Mouse (Mus musculus): ENCODE data around the gene Itih4.

Gene Itih4

DNA sequence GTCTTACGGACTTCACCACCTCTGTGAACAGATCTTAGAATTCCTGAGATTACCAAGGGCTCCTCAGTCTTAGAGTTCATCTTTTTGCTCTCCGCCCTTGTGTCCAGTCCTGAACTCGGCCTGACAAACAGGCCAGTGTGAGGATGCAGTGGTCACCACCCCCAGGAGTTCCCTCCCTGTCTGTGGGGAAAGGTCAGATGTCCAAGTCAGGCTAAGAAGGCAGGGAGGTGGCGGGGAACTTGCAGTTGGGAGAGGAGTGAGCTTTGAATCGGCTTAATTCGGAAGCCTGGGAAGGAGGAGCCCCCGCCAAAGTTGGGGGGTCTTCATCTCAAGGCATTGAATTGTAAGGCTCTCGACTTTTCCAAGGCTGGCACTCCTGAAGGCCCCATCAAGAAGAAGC lies 6.0 kb upstream of the Itih4 start:
- DNase-seq = no peak

DNA sequence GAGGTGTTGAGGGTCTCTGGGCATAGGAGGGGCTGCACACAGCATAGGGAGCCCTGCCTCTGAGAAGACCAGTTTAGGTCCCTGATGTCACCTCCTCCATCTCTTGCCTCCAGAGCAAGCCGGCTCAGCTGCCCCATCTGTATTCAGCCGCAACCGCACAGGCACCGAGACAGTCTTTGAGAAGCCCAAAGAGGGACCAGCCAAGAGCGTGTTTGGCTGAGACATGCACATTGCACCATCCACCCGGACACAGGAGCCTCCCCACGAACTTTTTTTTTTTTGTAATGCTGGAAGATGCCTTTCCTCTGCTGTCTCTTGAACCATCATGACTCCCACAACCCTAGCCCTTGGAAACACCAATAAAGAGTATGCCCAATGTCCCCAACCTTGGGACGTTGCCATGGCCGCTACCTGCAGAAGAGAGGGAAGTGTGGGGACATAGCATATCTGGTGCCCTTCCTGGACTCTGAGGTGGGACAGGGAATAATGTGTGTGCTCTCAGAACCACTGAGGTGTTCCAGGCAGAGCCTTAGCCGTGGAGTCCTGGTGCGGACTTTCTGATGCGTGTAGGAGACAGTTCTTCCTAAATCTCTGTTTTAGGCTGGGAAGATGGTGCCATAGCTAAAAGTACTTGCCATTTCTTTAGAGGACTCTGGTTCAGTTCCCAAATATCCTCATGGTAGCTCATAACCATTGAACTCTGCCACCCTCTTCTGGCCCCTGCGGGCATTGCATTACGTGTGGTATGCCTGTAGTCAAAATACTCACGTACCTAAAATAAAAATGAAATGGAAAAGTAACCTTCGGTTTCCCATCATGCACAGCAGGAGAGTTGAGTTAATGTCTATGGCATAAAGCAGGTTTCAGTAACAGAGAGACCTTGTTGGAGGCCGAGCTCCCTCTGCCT lies 5.2 kb upstream of the Itih4 start:
- DNase-seq = peak; percentile 62

GRCm38 (mm10) chr14:30881718-30882108 lies 4.6 kb upstream of the Itih4 start:
- DNase-seq = no peak

GRCm38 (mm10) chr14:30885298-30885697 lies 978 bp upstream of the Itih4 start:
- DNase-seq = no peak

DNA sequence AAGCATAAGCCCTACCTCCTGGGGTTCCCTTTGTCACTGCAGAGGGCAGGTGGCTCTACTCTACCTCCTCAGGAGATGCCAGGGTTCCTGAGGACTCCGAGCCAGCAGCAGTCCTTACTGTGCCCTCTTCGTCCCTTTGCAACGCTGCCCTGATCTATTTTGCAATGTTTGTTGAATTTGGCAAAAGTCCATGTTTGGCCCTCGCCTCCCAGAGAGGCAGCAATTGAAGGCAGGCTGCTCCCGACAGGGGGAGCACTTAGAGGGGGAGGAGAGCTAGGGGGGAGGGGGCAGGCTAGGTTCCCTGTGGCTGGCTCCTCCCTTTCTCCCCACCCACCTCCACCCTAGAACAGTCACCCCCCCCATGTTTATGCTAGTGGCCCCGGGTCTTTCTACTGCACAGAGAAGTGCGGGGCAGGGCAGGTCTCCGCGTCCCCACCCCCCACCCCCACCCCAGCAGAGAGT lies 2.0 kb downstream of the Itih4 start:
- DNase-seq = no peak

DNA sequence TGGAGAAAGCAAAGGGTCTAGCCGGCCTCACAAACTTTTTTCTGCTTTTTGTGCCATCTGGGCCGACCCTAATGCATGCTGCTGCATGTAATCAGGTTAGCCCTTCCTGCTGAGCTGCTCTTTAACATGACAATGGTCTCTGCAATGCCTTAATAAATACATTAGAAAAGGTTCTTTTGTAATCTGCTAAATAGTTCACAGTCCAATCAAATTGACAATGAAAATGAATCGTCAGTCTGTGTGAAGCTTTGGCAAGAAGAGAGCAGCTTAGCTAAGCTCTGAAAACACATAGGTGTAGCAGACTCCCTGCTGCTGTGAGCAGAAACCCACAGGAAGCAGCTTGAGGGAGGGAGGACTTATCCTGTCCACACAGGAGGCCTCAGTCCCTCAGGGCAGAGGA lies 13.7 kb downstream of the Itih4 start:
- no peak for DNase-seq

DNA sequence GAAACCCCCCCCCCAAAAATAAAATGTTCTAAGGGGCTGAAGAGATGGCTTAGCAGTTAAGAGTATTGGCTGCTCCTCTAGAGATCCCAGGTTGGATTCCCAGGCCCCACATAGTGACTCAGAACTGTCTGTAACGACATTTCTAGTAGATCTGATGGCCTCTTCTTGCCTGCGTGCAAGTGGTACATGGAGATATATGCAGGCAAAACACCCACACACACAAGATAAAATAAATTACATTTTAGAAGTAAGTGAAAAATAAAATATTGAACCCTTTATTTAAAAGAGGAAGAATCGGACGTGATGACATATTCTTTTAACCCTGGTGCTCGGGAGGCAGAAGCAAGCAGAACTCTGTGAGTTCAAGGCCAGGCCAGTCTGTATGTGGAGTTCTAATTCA lies 16.4 kb downstream of the Itih4 start:
- DNase-seq = no peak

GRCm38 (mm10) chr14:30903036-30903435 lies 16.8 kb downstream of the Itih4 start:
- no peak for DNase-seq

DNA sequence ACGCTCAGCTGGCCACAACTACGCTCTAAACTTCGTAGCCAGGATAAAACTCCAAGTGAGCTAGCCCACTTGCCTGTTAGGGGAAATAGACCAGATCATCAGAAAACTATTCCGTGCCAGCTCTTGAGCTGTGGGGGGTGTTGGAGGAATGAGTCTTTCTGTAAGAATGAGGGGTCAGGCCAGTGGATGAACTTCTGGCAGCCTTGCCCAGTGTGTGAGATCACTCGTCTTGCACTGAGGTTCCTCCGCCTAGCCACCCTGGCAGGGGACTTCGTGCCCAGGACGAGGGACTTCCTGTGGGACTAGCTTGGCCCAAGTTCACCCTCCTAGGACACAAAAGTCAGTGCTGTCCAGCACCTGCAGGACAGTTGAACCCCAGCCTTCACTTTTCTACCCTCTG lies 18.0 kb downstream of the Itih4 start:
- no peak for DNase-seq

- no peak for DNase-seq
Measured at GRCm38 (mm10) chr14:30906001-30906400, 19.7 kb downstream of the Itih4 start.

GRCm38 (mm10) chr14:30907814-30908265 lies 21.6 kb downstream of the Itih4 start:
- no peak for DNase-seq

GRCm38 (mm10) chr14:30911141-30911540 lies 24.9 kb downstream of the Itih4 start:
- DNase-seq = no peak

DNA sequence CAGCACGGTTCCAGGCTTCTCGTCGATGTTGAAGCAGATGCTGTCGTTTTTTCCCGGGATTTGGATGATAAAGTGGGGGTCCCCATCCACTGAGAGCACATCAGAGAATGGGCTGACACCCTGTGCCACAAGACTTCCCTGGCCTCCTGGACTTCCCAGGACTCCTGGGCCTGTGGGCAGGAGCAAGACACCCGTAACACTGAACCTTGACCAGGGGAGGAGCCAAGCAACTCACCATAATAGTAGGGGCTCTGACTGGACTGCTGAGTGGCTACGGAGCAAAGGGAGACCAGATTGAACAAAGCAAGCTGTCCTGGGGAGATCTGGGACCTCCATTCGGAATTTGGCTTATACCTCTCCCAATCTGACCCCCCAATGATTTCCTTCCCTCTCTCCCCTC lies 26.4 kb downstream of the Itih4 start:
- DNase-seq = no peak

- no peak for DNase-seq
Measured at GRCm38 (mm10) chr14:30913404-30913803, 27.1 kb downstream of the Itih4 start.

- DNase-seq = no peak
Measured at GRCm38 (mm10) chr14:30916516-30916915, 30.2 kb downstream of the Itih4 start.

DNA sequence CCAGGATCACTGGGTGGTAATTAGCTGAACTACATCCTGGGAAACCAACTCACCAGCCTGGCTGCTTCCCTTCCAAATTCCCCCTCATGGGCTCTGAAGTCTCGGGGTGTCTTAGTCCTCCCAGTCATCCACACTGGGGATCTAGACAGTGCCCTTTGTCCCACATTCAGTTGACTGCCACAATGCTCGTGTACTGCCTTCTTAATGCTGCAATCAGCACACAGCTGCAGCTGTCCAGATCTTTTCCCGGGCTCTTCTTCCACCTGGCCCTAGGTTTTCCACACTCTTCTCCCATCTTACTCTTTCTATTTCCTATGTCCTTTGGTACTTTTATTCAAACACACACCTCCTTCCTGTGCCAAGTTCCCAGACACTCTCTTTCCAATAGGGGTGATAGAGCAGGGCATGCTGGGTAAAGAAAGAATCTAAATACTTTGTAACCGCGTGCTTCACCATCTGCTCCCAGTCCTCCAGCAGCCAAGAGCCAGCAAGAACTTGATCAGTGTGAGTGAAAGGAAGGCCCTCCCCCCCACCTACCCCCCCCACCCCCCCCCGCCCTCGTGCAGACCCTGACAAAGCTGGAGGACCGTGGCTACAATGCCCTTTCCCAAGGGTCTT lies 35.9 kb downstream of the Itih4 start:
- no peak for DNase-seq

DNA sequence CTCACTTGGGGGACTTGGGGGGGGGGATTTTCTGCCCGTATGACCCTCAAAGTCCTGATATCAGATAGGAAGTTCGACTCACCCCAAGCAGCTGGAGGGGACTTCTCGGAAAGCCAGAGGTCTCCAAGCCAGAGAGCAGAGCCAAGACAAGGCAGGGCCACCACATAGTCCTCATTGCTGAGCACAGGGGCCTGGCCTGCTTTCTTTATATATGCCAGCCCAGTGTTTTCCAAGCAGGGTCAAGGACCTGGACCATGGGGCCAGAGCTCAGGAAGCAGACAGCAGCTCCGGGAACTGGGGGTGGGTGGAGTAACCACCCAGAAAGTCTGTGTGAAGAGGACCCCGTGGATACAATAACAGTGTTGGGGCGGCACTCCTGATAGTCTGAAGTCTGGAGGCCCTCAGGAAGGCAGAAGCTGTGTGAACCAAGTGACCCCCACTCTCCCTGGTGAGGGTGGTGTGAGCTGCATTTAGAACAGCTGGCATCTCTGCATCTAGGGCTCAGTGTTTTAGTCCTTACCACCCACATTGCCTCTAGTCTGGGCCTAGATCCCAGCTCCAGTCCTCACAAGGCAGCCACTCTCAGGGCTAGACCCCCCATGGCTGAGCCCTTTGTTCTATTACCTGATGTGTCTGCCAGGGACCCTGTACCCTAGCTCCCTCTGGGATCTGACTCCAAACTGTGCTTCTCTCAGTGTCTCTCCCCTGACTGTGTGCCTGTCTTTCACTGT lies 37.3 kb downstream of the Itih4 start, which contains the start of gene Itih3:
Gene Itih3, minus strand, starts transcription at position 386 of the 731 bp plus-strand sequence.
- no peak for DNase-seq

- no peak for DNase-seq
Measured at GRCm38 (mm10) chr14:30925492-30925891, 39.2 kb downstream of the Itih4 start.

DNA sequence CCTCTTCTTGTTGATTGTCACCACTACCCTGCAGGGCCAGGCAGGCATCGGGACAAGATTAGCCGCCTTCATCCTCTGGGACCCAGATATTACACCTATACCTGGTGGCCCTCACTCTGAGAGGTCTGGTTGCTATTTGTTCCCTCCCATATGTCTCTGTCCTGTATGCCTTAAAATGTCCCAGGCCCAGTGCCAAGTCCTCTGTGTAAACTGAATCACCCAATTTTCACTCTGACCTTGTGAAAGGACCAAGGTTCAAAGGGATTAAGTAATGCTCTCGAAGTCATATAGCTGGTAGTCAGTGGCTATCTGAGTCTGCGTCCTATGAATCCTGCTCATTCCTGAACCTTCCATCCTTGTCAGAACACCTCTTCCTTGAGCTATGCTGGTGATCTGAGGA lies 44.1 kb downstream of the Itih4 start:
- DNase-seq = no peak

DNA sequence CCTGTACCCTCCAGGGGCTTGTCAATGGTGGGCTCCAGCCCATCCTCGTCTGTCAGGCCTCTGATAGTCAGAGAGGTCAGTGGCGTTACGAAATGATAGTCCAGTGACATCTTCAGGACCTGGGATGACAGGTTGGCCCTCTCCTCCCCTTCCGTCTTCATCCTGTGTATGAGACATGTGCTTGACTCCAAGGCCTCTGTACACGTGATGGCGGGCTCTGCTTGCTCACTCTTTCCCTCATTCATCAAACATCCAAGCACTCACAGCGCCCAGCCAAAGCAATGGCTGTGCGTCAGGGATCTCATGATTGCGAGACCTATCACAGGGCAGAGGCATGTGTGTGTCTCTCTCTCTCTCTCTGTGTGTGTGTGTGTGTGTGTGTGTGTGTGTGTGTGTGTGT lies 47.1 kb downstream of the Itih4 start:
- DNase-seq = no peak

DNA sequence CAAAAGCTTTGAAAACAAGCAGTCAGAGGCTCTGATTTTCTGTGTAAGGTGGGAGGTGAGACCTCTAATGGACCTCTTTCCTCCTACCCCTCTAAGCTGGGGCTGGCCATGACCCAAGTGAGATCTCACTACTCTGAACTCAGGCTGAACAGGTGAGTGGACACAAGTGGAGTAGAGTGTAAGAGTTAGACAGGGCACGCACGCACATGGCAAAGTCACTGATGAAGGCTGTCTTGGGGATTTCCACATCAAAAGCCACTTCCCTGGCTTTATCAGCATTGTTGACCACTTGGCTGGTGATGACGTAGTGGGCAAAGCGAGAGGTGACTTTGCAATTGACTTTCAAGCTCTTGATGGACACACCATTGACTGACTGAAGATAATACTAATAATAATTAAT lies 56.0 kb downstream of the Itih4 start:
- no peak for DNase-seq

DNA sequence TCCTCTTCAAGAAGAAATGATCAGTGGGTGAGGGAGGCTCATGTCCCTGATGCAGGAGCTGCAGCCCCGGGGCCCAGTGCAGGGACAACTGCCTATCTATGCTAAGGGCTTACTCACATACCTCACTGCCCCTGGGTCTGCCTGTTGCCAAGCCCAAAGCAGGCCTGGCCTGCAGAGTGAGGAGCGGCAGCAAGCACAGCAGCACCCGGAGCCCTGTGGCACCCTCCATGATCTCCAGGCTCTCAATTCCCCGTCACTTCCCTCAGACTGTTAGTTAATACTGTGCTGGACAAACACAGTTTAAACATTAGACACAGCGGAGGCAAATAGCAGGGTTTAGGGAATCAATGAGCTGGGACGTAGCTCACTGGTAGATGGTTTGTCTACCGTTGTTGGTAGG lies 56.8 kb downstream of the Itih4 start, which contains the start of gene Itih1:
Gene Itih1, minus strand, starts transcription at position 252 of the 400 bp plus-strand sequence.
- no peak for DNase-seq

Data from right cerebral cortex, postnatal 14 days (tissue).